Mouse (Mus musculus) stomach, postnatal 0 days (tissue): ENCODE measurements around the gene Slc27a5.

Source experiments
- CTCF ChIP-seq: IDR thresholded peaks from 2 replicates; pipeline ENCODE4 v1.5.1; 2016; ENCODE audit warnings: antibody characterized with exemption, low read depth, mild to moderate bottlenecking, moderate library complexity
- EP300 ChIP-seq: optimal IDR thresholded peaks from 2 replicates; pipeline ENCODE3; 2016; ENCODE audit warnings: antibody characterized with exemption

- TF ChIP-seq CTCF (no peak), EP300 (no peak)
These were observed 34.0 kb upstream of the Slc27a5 start for GRCm38 (mm10) chr7:13031983-13032382.
